Comparison of ENCODE assay signal across 12 mouse cellular contexts in the genomic region with DNA sequence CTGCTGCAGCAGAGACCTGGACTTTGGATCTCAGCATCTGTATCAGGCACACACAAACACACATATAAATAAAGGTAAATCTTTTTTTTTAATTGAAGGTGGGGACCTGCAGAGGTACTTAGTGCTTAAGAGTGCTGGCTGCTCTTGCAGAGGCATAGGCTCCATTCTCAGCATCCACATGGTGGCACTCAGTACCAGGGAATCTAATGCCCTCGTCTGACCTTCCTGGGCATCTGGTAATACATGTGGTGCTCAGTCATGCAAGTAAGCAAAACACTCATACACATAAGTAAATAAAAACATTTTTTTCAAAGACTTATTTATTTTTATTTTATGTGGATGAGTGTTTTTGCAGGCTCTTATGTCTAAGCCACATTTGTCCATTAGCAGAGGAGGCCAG. TPM values are rescaled to one million over a fixed set of nuclear protein-coding genes. Genes with fewer than 3 reads are reported as not detected.
DNase-seq lines count a peak whose midpoint lies in the region; ATAC-seq and TF ChIP-seq lines count a peak whose summit lies in the region.
"Had no signal": no experiment of that assay in that cellular context is flagged by ENCODE, and none has a peak within 500 bp of the region (broad histone marks: within the 10 kb centered on the region; RNA-seq: fewer than 3 reads in every experiment).

No protein-coding gene starts in this region.

- H3K9me3 ChIP-seq in midbrain, postnatal 0 days (ENCODE audit: low read length) = no peaks in the 10 kb centered on the region
- no peaks in the 10 kb centered on the region for H3K9me3 ChIP-seq in midbrain, embryonic 10.5 days (replicated peaks)
- no peaks in the 10 kb centered on the region for H3K9me3 ChIP-seq in neural tube, embryonic 15.5 days (replicated peaks)
- H3K9me3 ChIP-seq: limb, embryonic 13.5 days; midbrain, embryonic 15.5 days had no signal

- DNase-seq in cerebellum, adult 2 months = no peak
- no peak for DNase-seq in cerebellum, adult 11 months
- DNase-seq in midbrain, postnatal 0 days (ENCODE audit: low spot score) = no peak
- DNase-seq in midbrain, embryonic 10.5 days (ENCODE audit: low spot score) = no peak
- peak; percentile 50 for DNase-seq in kidney, postnatal 10 days
- peak; percentile 48 for DNase-seq in thymus, postnatal 25 days
- DNase-seq in right cerebral cortex, postnatal 14 days = no peak
- DNase-seq: gastrocnemius, postnatal 14 days; right cerebral cortex, adult 18-20 months had no signal

- TF ChIP-seq POLR2A in cerebellum, adult 2 months (IDR thresholded peaks at IDR 0.05; ENCODE audit: borderline replicate concordance, insufficient read depth, low read length) = no peak

- H3K4me3 ChIP-seq in cerebellum, adult 2 months (replicated peaks; ENCODE audit: insufficient read depth, low read depth, low read length) = no peak overlapping the region
- no peak overlapping the region for H3K4me3 ChIP-seq in midbrain, postnatal 0 days (ENCODE audit: low read depth, low read length)
- no peak overlapping the region for H3K4me3 ChIP-seq in midbrain, embryonic 10.5 days
- no peak overlapping the region for H3K4me3 ChIP-seq in neural tube, embryonic 15.5 days (replicated peaks)
- H3K4me3 ChIP-seq: limb, embryonic 13.5 days; midbrain, embryonic 15.5 days had no signal

- H3K27me3 ChIP-seq in cerebellum, adult 2 months (ENCODE audit: control insufficient read depth, insufficient read depth, low read length) = no peaks in the 10 kb centered on the region
- H3K27me3 ChIP-seq in midbrain, postnatal 0 days (ENCODE audit: insufficient read depth, low read length) = no peaks in the 10 kb centered on the region
- no peaks in the 10 kb centered on the region for H3K27me3 ChIP-seq in midbrain, embryonic 10.5 days (ENCODE audit: low read depth, poor library complexity, severe bottlenecking)
- H3K27me3 ChIP-seq in neural tube, embryonic 15.5 days (replicated peaks) = no peaks in the 10 kb centered on the region
- H3K27me3 ChIP-seq: limb, embryonic 13.5 days; midbrain, embryonic 15.5 days had no signal

- H3K36me3 ChIP-seq in midbrain, postnatal 0 days (ENCODE audit: insufficient read depth, low read length) = no peaks in the 10 kb centered on the region
- H3K36me3 ChIP-seq in midbrain, embryonic 10.5 days = no peaks in the 10 kb centered on the region
- H3K36me3 ChIP-seq in neural tube, embryonic 15.5 days = no peaks in the 10 kb centered on the region
- H3K36me3 ChIP-seq: limb, embryonic 13.5 days; midbrain, embryonic 15.5 days had no signal

- 47% methylated on average over 1 of the region's 1 CpGs for WGBS in cerebellum, adult 2 months
- 68% methylated on average over 1 of the region's 1 CpGs for WGBS in midbrain, postnatal 0 days
- 69% methylated on average over 1 of the region's 1 CpGs for WGBS in midbrain, embryonic 10.5 days
- 78% methylated on average over 1 of the region's 1 CpGs for WGBS in neural tube, embryonic 15.5 days

- no peak overlapping the region for H3K9ac ChIP-seq in midbrain, postnatal 0 days (replicated peaks; ENCODE audit: low read length, poor library complexity, severe bottlenecking)
- no peak overlapping the region for H3K9ac ChIP-seq in neural tube, embryonic 15.5 days (replicated peaks)
- H3K9ac ChIP-seq: limb, embryonic 13.5 days; midbrain, embryonic 15.5 days had no signal

- no peak overlapping the region for H3K4me2 ChIP-seq in midbrain, postnatal 0 days (ENCODE audit: low read depth, low read length, poor library complexity, severe bottlenecking)
- H3K4me2 ChIP-seq in neural tube, embryonic 15.5 days = no peak overlapping the region
- H3K4me2 ChIP-seq: limb, embryonic 13.5 days; midbrain, embryonic 15.5 days had no signal

- no peaks in the 10 kb centered on the region for H3K4me1 ChIP-seq in cerebellum, adult 2 months (ENCODE audit: control insufficient read depth, insufficient read depth, low read length)
- H3K4me1 ChIP-seq in midbrain, postnatal 0 days (ENCODE audit: insufficient read depth, low read length) = no peaks in the 10 kb centered on the region; the same call in 1 of the 2 replicates
- H3K4me1 ChIP-seq in midbrain, embryonic 10.5 days = peaks cover 30% of the 10 kb centered on the region
- H3K4me1 ChIP-seq in neural tube, embryonic 15.5 days = peaks cover 23% of the 10 kb centered on the region

- H3K27ac ChIP-seq in cerebellum, adult 2 months (ENCODE audit: insufficient read depth, low read length) = no peak overlapping the region
- no peak overlapping the region for H3K27ac ChIP-seq in midbrain, postnatal 0 days (ENCODE audit: low read depth, low read length)
- no peak overlapping the region for H3K27ac ChIP-seq in midbrain, embryonic 10.5 days (replicated peaks)
- no peak overlapping the region for H3K27ac ChIP-seq in neural tube, embryonic 15.5 days (replicated peaks)

- no peak for ATAC-seq in midbrain, postnatal 0 days (ENCODE audit: low FRiP score)
- no peak for ATAC-seq in neural tube, embryonic 15.5 days (ENCODE audit: low FRiP score)

- peak; percentile 38; the same call in 1 of the 2 replicates for TF ChIP-seq CTCF in cerebellum, adult 2 months (IDR thresholded peaks at IDR 0.05; ENCODE audit: borderline replicate concordance, insufficient read depth, low read depth, low read length)
- TF ChIP-seq CTCF in midbrain, postnatal 0 days (IDR thresholded peaks at IDR 0.05) = peak; percentile 49

RNA-seq across cellular contexts. Expression of a gene that starts 49.1 kb away (rescaled TPM):
- polyA plus RNA-seq in cerebellum, adult 2 months (2012; rRNA removed) = 46.6 and 56.7 TPM in 2 replicates
- total RNA-seq in midbrain, postnatal 0 days (2014; rRNA removed) = 49.3 and 66.4 TPM in 2 replicates
- polyA plus RNA-seq in midbrain, postnatal 0 days (2015; fragmentation: Nextera tagmentation; extraction: Ambion mirVana) = 132 and 144 TPM in 2 replicates
- polyA plus RNA-seq in midbrain, embryonic 10.5 days (2016; fragmentation: Nextera tagmentation; extraction: Ambion mirVana) = 86.6 and 101 TPM in 2 replicates
- 137 and 147 TPM in 2 replicates for polyA plus RNA-seq in neural tube, embryonic 15.5 days (2015; fragmentation: Nextera tagmentation; extraction: Ambion mirVana)

Comparison
In these comparisons a context has a peak if more than half of its experiments do, and no peak if none do; other contexts are left out.
1. DNase-seq: peak in kidney, postnatal 10 days (single experiment) and thymus, postnatal 25 days (single experiment); none in cerebellum, adult 2 months (0 of 2), cerebellum, adult 11 months (single experiment), midbrain, postnatal 0 days (single experiment), midbrain, embryonic 10.5 days (single experiment) and right cerebral cortex, postnatal 14 days (single experiment).